Mouse (Mus musculus): ENCODE data around the gene Cd4. TPM values are rescaled to one million over a fixed set of nuclear protein-coding genes. Genes with fewer than 3 reads are reported as not detected.

The Cd4 gene
- polyA plus RNA-seq, 1 experiment, result not detected

- Histone ChIP-seq H3K79me2 (ENCODE audit: control insufficient read depth, insufficient read depth) (no peaks in the 10 kb centered on the region), H3K36me3 (ENCODE audit: control insufficient read depth, insufficient read depth) (no peaks in the 10 kb centered on the region), H3K4me3 (no peak overlapping the region), H3K27me3 (ENCODE audit: control insufficient read depth, insufficient read depth, insufficient read length) (peaks cover 61% of the 10 kb centered on the region), H3K4me2 (ENCODE audit: low read depth) (no peak overlapping the region), H3ac (ENCODE audit: control insufficient read depth, insufficient read length) (no peak overlapping the region)
- TF ChIP-seq MAX (IDR thresholded peaks at IDR 0.05; ENCODE audit: low read depth) (no peak), SRF (IDR thresholded peaks at IDR 0.05; ENCODE audit: control insufficient read depth, insufficient read length, low read depth) (no peak)
Observed at GRCm38 (mm10) chr6:124860511-124860910, 27.5 kb downstream of the Cd4 start.

GRCm38 (mm10) chr6:124859725-124860124 lies 28.3 kb downstream of the Cd4 start:
- Histone ChIP-seq H3K27me3 (ENCODE audit: control insufficient read depth, insufficient read depth, insufficient read length) (peaks cover 53% of the 10 kb centered on the region), H3K4me2 (ENCODE audit: low read depth) (no peak overlapping the region), H3K79me2 (ENCODE audit: control insufficient read depth, insufficient read depth) (no peaks in the 10 kb centered on the region), H3K4me3 (no peak overlapping the region), H3K36me3 (ENCODE audit: control insufficient read depth, insufficient read depth) (no peaks in the 10 kb centered on the region), H3ac (ENCODE audit: control insufficient read depth, insufficient read length) (no peak overlapping the region)
- TF ChIP-seq MYOG (IDR thresholded peaks at IDR 0.05; ENCODE audit: control insufficient read depth in 1 of 3, insufficient read depth in 1 of 3, insufficient read length in 2 of 3, low read depth in 2 of 3) (no peak), TCF12 (IDR thresholded peaks at IDR 0.05; ENCODE audit: insufficient read depth, poor library complexity, severe bottlenecking) (no peak), POLR2A (IDR thresholded peaks at IDR 0.05; ENCODE audit: insufficient read length, low read depth) (no peak), USF1 (IDR thresholded peaks at IDR 0.05; ENCODE audit: low read depth) (no peak), CEBPB (IDR thresholded peaks at IDR 0.05; ENCODE audit: insufficient read depth, poor library complexity, severe bottlenecking) (no peak), TCF3 (IDR thresholded peaks at IDR 0.05; ENCODE audit: insufficient read length, low read depth) (no peak), MAX (IDR thresholded peaks at IDR 0.05; ENCODE audit: low read depth) (no peak), E2F4 (IDR thresholded peaks at IDR 0.05; ENCODE audit: insufficient read depth) (no peak), MYOD1 (IDR thresholded peaks at IDR 0.05; ENCODE audit: control insufficient read depth in 1 of 3, insufficient read length in 2 of 3, low read depth in 2 of 3) (no peak), REST (IDR thresholded peaks at IDR 0.05; ENCODE audit: insufficient read depth, insufficient read length) (no peak), POLR2AphosphoS2 (IDR thresholded peaks at IDR 0.05; ENCODE audit: insufficient read length, low read depth) (no peak), SRF (IDR thresholded peaks at IDR 0.05; ENCODE audit: control insufficient read depth, insufficient read length, low read depth) (no peak)

GRCm38 (mm10) chr6:124858561-124859318 lies 29.3 kb downstream of the Cd4 start:
- H3K4me3 ChIP-seq, result no peak overlapping the region
- TF ChIP-seq USF1 (IDR thresholded peaks at IDR 0.05; ENCODE audit: low read depth), result no peak
- TF ChIP-seq TCF12 (IDR thresholded peaks at IDR 0.05; ENCODE audit: insufficient read depth, poor library complexity, severe bottlenecking), result no peak
- TF ChIP-seq POLR2A (IDR thresholded peaks at IDR 0.05; ENCODE audit: insufficient read length, low read depth), result no peak
- TF ChIP-seq MYOG (IDR thresholded peaks at IDR 0.05; ENCODE audit: control insufficient read depth in 1 of 3, insufficient read depth in 1 of 3, insufficient read length in 2 of 3, low read depth in 2 of 3), result no peak
- TF ChIP-seq MYOD1 (IDR thresholded peaks at IDR 0.05; ENCODE audit: control insufficient read depth in 1 of 3, insufficient read length in 2 of 3, low read depth in 2 of 3), result no peak
- TF ChIP-seq TCF3 (IDR thresholded peaks at IDR 0.05; ENCODE audit: insufficient read length, low read depth), result no peak
- no peak for TF ChIP-seq POLR2AphosphoS2 (IDR thresholded peaks at IDR 0.05; ENCODE audit: insufficient read length, low read depth)
- TF ChIP-seq E2F4 (IDR thresholded peaks at IDR 0.05; ENCODE audit: insufficient read depth), result no peak
- no peak for TF ChIP-seq CEBPB (IDR thresholded peaks at IDR 0.05; ENCODE audit: insufficient read depth, poor library complexity, severe bottlenecking)
- TF ChIP-seq REST (IDR thresholded peaks at IDR 0.05; ENCODE audit: insufficient read depth, insufficient read length), result no peak
- no peak for TF ChIP-seq MAX (IDR thresholded peaks at IDR 0.05; ENCODE audit: low read depth)
- no peak for TF ChIP-seq SRF (IDR thresholded peaks at IDR 0.05; ENCODE audit: control insufficient read depth, insufficient read length, low read depth)
- H3K27me3 ChIP-seq (ENCODE audit: control insufficient read depth, insufficient read depth, insufficient read length), result peaks cover 46% of the 10 kb centered on the region

GRCm38 (mm10) chr6:124857840-124858530 lies 30.0 kb downstream of the Cd4 start:
- no peak overlapping the region for H3K4me2 ChIP-seq (ENCODE audit: low read depth)
- H3K27me3 ChIP-seq (ENCODE audit: control insufficient read depth, insufficient read depth, insufficient read length), result peaks cover 39% of the 10 kb centered on the region
- no peak overlapping the region for H3ac ChIP-seq (ENCODE audit: control insufficient read depth, insufficient read length)
- TF ChIP-seq POLR2AphosphoS2 (IDR thresholded peaks at IDR 0.05; ENCODE audit: insufficient read length, low read depth), result no peak
- no peak for TF ChIP-seq MYOD1 (IDR thresholded peaks at IDR 0.05; ENCODE audit: control insufficient read depth in 1 of 3, insufficient read length in 2 of 3, low read depth in 2 of 3)
- TF ChIP-seq MAX (IDR thresholded peaks at IDR 0.05; ENCODE audit: low read depth), result no peak
- no peak for TF ChIP-seq SRF (IDR thresholded peaks at IDR 0.05; ENCODE audit: control insufficient read depth, insufficient read length, low read depth)
- TF ChIP-seq REST (IDR thresholded peaks at IDR 0.05; ENCODE audit: insufficient read depth, insufficient read length), result no peak
- no peak for TF ChIP-seq E2F4 (IDR thresholded peaks at IDR 0.05; ENCODE audit: insufficient read depth)
- TF ChIP-seq TCF12 (IDR thresholded peaks at IDR 0.05; ENCODE audit: insufficient read depth, poor library complexity, severe bottlenecking), result no peak
- TF ChIP-seq MYOG (IDR thresholded peaks at IDR 0.05; ENCODE audit: control insufficient read depth in 1 of 3, insufficient read depth in 1 of 3, insufficient read length in 2 of 3, low read depth in 2 of 3), result no peak
- no peak for TF ChIP-seq TCF3 (IDR thresholded peaks at IDR 0.05; ENCODE audit: insufficient read length, low read depth)
- TF ChIP-seq USF1 (IDR thresholded peaks at IDR 0.05; ENCODE audit: low read depth), result no peak
- no peak for TF ChIP-seq POLR2A (IDR thresholded peaks at IDR 0.05; ENCODE audit: insufficient read length, low read depth)
- no peak for TF ChIP-seq CEBPB (IDR thresholded peaks at IDR 0.05; ENCODE audit: insufficient read depth, poor library complexity, severe bottlenecking)
- no peaks in the 10 kb centered on the region for H3K79me2 ChIP-seq (ENCODE audit: control insufficient read depth, insufficient read depth)
- H3K4me3 ChIP-seq, result no peak overlapping the region
- no peaks in the 10 kb centered on the region for H3K36me3 ChIP-seq (ENCODE audit: control insufficient read depth, insufficient read depth)

More at GRCm38 (mm10) chr6:124858561-124859318, 29.3 kb downstream of the Cd4 start:
- H3ac ChIP-seq (ENCODE audit: control insufficient read depth, insufficient read length), result no peak overlapping the region
- no peaks in the 10 kb centered on the region for H3K79me2 ChIP-seq (ENCODE audit: control insufficient read depth, insufficient read depth)
- no peaks in the 10 kb centered on the region for H3K36me3 ChIP-seq (ENCODE audit: control insufficient read depth, insufficient read depth)
- H3K4me2 ChIP-seq (ENCODE audit: low read depth), result no peak overlapping the region

Data from myocyte (in vitro differentiated cells).